Mouse (Mus musculus) testis, adult 2 months (tissue): Measurements from ENCODE around the gene Bnc1.

Experiments used
- CTCF ChIP-seq: fragments of 200-500 bp; IDR thresholded peaks from 2 replicates; pipeline ENCODE4 v1.5.1; 2012; ENCODE audit warnings: low read depth, mild to moderate bottlenecking, inconsistent platforms, low read length, moderate library complexity; ENCODE audit not compliant: control insufficient read depth, insufficient read depth, insufficient replicate concordance
- POLR2A ChIP-seq: fragments of 200-500 bp; IDR thresholded peaks from 2 replicates; pipeline ENCODE4 v1.6.1; 2012; ENCODE audit warnings: low read depth, mild to moderate bottlenecking, inconsistent platforms, low read length, moderate library complexity; ENCODE audit not compliant: control insufficient read depth

DNA sequence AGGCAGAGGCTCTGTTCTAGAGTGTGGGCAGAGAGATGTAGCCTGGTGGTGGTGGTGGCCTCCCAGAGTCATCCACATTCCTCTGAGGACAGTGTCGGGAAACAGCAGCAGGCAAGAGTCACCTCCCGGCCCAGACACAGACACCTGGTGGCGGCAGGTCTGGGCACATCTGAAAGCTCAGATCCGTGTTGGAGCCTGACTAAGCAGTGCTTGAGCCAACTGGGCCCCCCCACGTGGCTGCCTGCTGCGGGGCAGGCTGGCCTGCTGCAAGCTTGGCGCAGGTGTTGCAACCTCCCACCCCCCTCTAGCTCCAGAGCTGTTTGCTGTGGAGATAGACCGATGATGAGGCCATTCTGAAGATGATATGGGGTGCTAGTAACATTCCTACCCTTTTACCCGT, 3.9 kb upstream of the Bnc1 start:
- TF ChIP-seq CTCF (no peak), POLR2A (no peak)
